Mouse (Mus musculus): ENCODE data around the gene Stap2. TPM values are rescaled to one million over a fixed set of nuclear protein-coding genes. Genes with fewer than 3 reads are reported as not detected.
A peak's percentile ranks its signal among the peaks of the same experiment; 100 is the strongest.

Stap2 gene
- total and polyA plus RNA-seq, 2 experiments from 2014 or later: 2.2 to 4.3 TPM

DNA sequence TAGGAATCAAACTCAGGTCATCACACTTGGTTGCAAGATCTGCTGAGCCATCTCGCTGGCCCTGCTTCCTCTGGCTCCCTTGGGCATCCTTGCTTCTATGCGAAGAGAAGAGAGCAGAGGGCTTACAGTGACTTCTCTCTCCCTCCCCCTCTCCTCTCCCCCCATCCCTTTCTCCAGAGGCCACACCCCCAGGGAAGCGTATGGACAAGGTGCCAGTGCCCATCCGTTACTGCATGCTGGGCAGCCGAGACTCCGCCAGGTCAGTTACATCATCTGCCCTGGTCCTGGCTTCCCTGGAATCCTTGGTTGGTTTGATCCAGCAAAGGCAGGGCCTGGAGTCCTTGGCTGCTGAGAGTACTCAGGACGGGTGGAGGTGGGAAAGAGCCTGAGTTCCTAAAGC is 6.1 kb upstream of the Stap2 start:
- Histone ChIP-seq H3K4me3 (ENCODE audit: low read depth, low read length) (no peak overlapping the region), H3K36me3 (ENCODE audit: insufficient read depth) (peaks cover 37% of the 10 kb centered on the region), H3K9me3 (ENCODE audit: low read length) (no peaks in the 10 kb centered on the region), H3K27ac (ENCODE audit: low read depth, low read length) (no peak overlapping the region), H3K4me2 (ENCODE audit: low read depth) (no peak overlapping the region), H3K4me1 (ENCODE audit: insufficient read depth) (peaks cover 18% of the 10 kb centered on the region), H3K9ac (peak overlapping the region; percentile 31; the same call in 1 of the 2 replicates), H3K27me3 (ENCODE audit: insufficient read depth, low read length) (no peaks in the 10 kb centered on the region)
- TF ChIP-seq CTCF (IDR thresholded peaks at IDR 0.05; ENCODE audit: low read depth): no peak
- DNase-seq (no peak), ATAC-seq (no peak)
- WGBS: 83% methylated on average over 7 of the region's 7 CpGs

DNA sequence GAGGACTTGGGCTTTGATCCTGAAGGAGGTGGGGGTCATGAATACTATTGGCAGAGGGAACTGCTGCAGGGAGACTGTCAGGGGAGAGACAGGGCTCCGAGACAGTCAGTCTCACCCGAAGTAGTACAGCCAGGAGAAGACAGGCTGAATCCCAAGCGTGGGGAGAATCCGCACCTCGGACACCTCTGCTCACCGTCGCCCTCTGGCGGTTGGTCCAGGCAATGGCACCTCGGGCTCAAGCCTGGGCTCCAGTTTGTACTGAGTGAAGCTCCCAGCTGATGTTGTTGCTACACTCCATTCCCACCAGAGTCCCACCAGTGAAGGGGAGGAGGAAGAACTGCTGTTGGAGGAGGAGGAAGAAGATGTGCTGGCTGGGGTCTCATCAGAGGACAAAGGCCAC is 5.3 kb upstream of the Stap2 start:
- H3K36me3 ChIP-seq (ENCODE audit: insufficient read depth): peaks cover 29% of the 10 kb centered on the region
- peak overlapping the region; percentile 68 for H3K4me2 ChIP-seq (ENCODE audit: low read depth)
- 6% methylated on average over 9 of the region's 9 CpGs for WGBS
- no peaks in the 10 kb centered on the region for H3K9me3 ChIP-seq (ENCODE audit: low read length)
- no peak for ATAC-seq
- DNase-seq: peak; percentile 65
- peak overlapping the region; percentile 31; the same call in 1 of the 2 replicates for H3K9ac ChIP-seq
- H3K27ac ChIP-seq (ENCODE audit: low read depth, low read length): no peak overlapping the region
- peak; percentile 90 for TF ChIP-seq CTCF (IDR thresholded peaks at IDR 0.05; ENCODE audit: low read depth)
- H3K4me1 ChIP-seq (ENCODE audit: insufficient read depth): peaks cover 18% of the 10 kb centered on the region
- no peaks in the 10 kb centered on the region for H3K27me3 ChIP-seq (ENCODE audit: insufficient read depth, low read length)
- H3K4me3 ChIP-seq (ENCODE audit: low read depth, low read length): peak overlapping the region; percentile 81; the same call in 1 of the 2 replicates

GRCm38 (mm10) chr17:56010255-56010654 is 4.9 kb upstream of the Stap2 start:
- H3K9ac ChIP-seq: 0 out of 2 replicates have a peak overlapping the region, but pooled peaks have one; percentile 18
- H3K27me3 ChIP-seq (ENCODE audit: insufficient read depth, low read length): no peaks in the 10 kb centered on the region; the same call in 1 of the 2 replicates
- ATAC-seq: no peak
- H3K27ac ChIP-seq (ENCODE audit: low read depth, low read length): no peak overlapping the region
- H3K36me3 ChIP-seq (ENCODE audit: insufficient read depth): peaks cover 25% of the 10 kb centered on the region
- TF ChIP-seq CTCF (IDR thresholded peaks at IDR 0.05; ENCODE audit: low read depth): no peak; the same call in 1 of the 2 replicates
- H3K4me3 ChIP-seq (ENCODE audit: low read depth, low read length): peak overlapping the region; percentile 81
- no peaks in the 10 kb centered on the region for H3K9me3 ChIP-seq (ENCODE audit: low read length)
- H3K4me1 ChIP-seq (ENCODE audit: insufficient read depth): peaks cover 18% of the 10 kb centered on the region
- DNase-seq: no peak
- 71% methylated on average over 14 of the region's 14 CpGs for WGBS
- H3K4me2 ChIP-seq (ENCODE audit: low read depth): peak overlapping the region; percentile 68

GRCm38 (mm10) chr17:56009962-56010240 is 4.5 kb upstream of the Stap2 start:
- H3K4me2 ChIP-seq (ENCODE audit: low read depth): peak overlapping the region; percentile 68
- no peak for ATAC-seq
- H3K9me3 ChIP-seq (ENCODE audit: low read length): no peaks in the 10 kb centered on the region
- no peak for DNase-seq
- 51% methylated on average over 2 of the region's 2 CpGs for WGBS
- no peak for TF ChIP-seq CTCF (IDR thresholded peaks at IDR 0.05; ENCODE audit: low read depth)
- peak overlapping the region; percentile 81 for H3K4me3 ChIP-seq (ENCODE audit: low read depth, low read length)
- H3K4me1 ChIP-seq (ENCODE audit: insufficient read depth): peaks cover 18% of the 10 kb centered on the region
- H3K9ac ChIP-seq: peak overlapping the region; percentile 89
- H3K27ac ChIP-seq (ENCODE audit: low read depth, low read length): peak overlapping the region; percentile 96
- peaks cover 21% of the 10 kb centered on the region for H3K36me3 ChIP-seq (ENCODE audit: insufficient read depth)
- no peaks in the 10 kb centered on the region; the same call in 1 of the 2 replicates for H3K27me3 ChIP-seq (ENCODE audit: insufficient read depth, low read length)

- Histone ChIP-seq H3K4me2 (ENCODE audit: low read depth) (peak overlapping the region; percentile 68), H3K9me3 (ENCODE audit: low read length) (no peaks in the 10 kb centered on the region), H3K36me3 (ENCODE audit: insufficient read depth) (peaks cover 18% of the 10 kb centered on the region), H3K27ac (ENCODE audit: low read depth, low read length) (peak overlapping the region; percentile 96), H3K27me3 (ENCODE audit: insufficient read depth, low read length) (no peaks in the 10 kb centered on the region; the same call in 1 of the 2 replicates), H3K9ac (peak overlapping the region; percentile 89), H3K4me1 (ENCODE audit: insufficient read depth) (peaks cover 18% of the 10 kb centered on the region), H3K4me3 (ENCODE audit: low read depth, low read length) (peak overlapping the region; percentile 81)
- ATAC-seq (peak; percentile 90), DNase-seq (peak; percentile 93)
- TF ChIP-seq CTCF (IDR thresholded peaks at IDR 0.05; ENCODE audit: low read depth): peak; percentile 66
- WGBS: 1% methylated on average over 62 of the region's 62 CpGs
These were observed 3.9 kb upstream of the Stap2 start for GRCm38 (mm10) chr17:56009088-56009961.

GRCm38 (mm10) chr17:56008356-56009087 is 3.1 kb upstream of the Stap2 start:
- peaks cover 18% of the 10 kb centered on the region for H3K4me1 ChIP-seq (ENCODE audit: insufficient read depth)
- TF ChIP-seq CTCF (IDR thresholded peaks at IDR 0.05; ENCODE audit: low read depth): peak; percentile 0; the same call in 1 of the 2 replicates
- no peaks in the 10 kb centered on the region; the same call in 1 of the 2 replicates for H3K27me3 ChIP-seq (ENCODE audit: insufficient read depth, low read length)
- DNase-seq (peak; percentile 99), ATAC-seq (peak; percentile 95)
- H3K4me3 ChIP-seq (ENCODE audit: low read depth, low read length): peak overlapping the region; percentile 81
- H3K4me2 ChIP-seq (ENCODE audit: low read depth): peak overlapping the region; percentile 68
- under 1% methylated on average over 21 of the region's 21 CpGs for WGBS
- H3K9ac ChIP-seq: peak overlapping the region; percentile 89
- peaks cover 15% of the 10 kb centered on the region for H3K36me3 ChIP-seq (ENCODE audit: insufficient read depth)
- no peaks in the 10 kb centered on the region for H3K9me3 ChIP-seq (ENCODE audit: low read length)
- peak overlapping the region; percentile 96 for H3K27ac ChIP-seq (ENCODE audit: low read depth, low read length)
